Mouse (Mus musculus) myocyte (in vitro differentiated cells): ENCODE data around the gene Pdpk1.

Experiments used
- CEBPB ChIP-seq: IDR thresholded peaks from 2 replicates; pipeline ENCODE4 v1.6.1; 2011; ENCODE audit warnings: mild to moderate bottlenecking, moderate library complexity; ENCODE audit not compliant: poor library complexity, insufficient read depth, severe bottlenecking
- E2F4 ChIP-seq: IDR thresholded peaks from one replicate; pipeline ENCODE4 v1.6.1; 2011; ENCODE audit warnings: mild to moderate bottlenecking, control low read depth, moderate library complexity; ENCODE audit not compliant: insufficient read depth
- MAX ChIP-seq: IDR thresholded peaks from one replicate; pipeline ENCODE4 v1.6.1; 2011; ENCODE audit warnings: low read depth, mild to moderate bottlenecking, control low read depth
- MYOD1 ChIP-seq, 3 experiments: IDR thresholded peaks; one replicate each; pipeline ENCODE4 v1.6.1; 2011; ENCODE audit warnings: control low read depth in 2 of 3, low read depth in 2 of 3, mild to moderate bottlenecking in 2 of 3, moderate library complexity in 1 of 3; ENCODE audit not compliant: insufficient read length in 2 of 3, control insufficient read depth in 1 of 3
- POLR2A ChIP-seq: IDR thresholded peaks from one replicate; pipeline ENCODE4 v1.6.1; 2011; ENCODE audit warnings: low read depth, mild to moderate bottlenecking, control low read depth, moderate library complexity; ENCODE audit not compliant: insufficient read length
- POLR2AphosphoS2 ChIP-seq: IDR thresholded peaks from one replicate; pipeline ENCODE4 v1.6.1; 2011; ENCODE audit warnings: low read depth, control low read depth; ENCODE audit not compliant: insufficient read length
- REST ChIP-seq: IDR thresholded peaks from one replicate; pipeline ENCODE4 v1.6.1; 2011; ENCODE audit warnings: mild to moderate bottlenecking, control low read depth, moderate library complexity; ENCODE audit not compliant: insufficient read depth, insufficient read length
- SRF ChIP-seq: IDR thresholded peaks from one replicate; pipeline ENCODE4 v1.6.1; 2011; ENCODE audit warnings: low read depth; ENCODE audit not compliant: control insufficient read depth, insufficient read length
- TCF12 ChIP-seq: IDR thresholded peaks from one replicate; pipeline ENCODE4 v1.6.1; 2011; ENCODE audit warnings: mild to moderate bottlenecking, control low read depth; ENCODE audit not compliant: poor library complexity, insufficient read depth, severe bottlenecking
- TCF3 ChIP-seq: IDR thresholded peaks from one replicate; pipeline ENCODE4 v1.6.1; 2011; ENCODE audit warnings: low read depth, control low read depth; ENCODE audit not compliant: insufficient read length
- USF1 ChIP-seq: IDR thresholded peaks from one replicate; pipeline ENCODE4 v1.6.1; 2011; ENCODE audit warnings: low read depth, mild to moderate bottlenecking, control low read depth, moderate library complexity

DNA sequence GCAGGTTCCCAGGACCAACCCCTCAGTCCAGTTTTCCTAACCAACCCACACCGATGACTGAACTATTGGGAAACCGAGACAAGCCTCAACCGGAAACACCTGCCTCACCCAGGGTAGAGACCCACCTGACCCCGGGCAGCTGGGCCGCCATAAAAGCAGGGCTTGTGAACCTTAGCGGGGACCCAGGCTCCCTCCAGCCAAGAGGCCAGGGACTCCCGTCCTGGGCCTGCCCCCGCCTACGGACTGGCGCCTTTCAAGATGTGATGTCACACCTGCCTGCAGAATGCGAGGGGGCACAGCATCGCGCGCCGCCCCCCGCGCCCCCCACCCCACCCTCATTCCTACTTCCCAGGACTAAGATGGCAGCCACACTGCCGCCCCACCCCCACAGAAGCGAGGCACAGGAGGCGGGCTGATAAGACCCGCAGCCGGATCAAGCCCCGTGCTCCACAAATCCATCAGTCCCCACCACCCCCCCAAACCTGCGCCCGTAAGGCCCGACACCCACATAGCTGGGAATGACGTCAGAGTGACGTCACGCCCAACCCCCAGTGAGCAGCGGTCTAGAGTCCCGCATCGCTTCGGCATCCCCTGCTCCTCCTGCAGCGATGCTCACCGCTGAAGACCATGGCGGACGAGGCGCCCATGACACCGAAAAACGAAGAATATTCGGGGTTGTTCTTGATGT lies 18.0 kb upstream of the Pdpk1 start:
- TF ChIP-seq REST (no peak), E2F4 (no peak), POLR2A (peak; percentile 57), USF1 (no peak), SRF (no peak), MAX (no peak), MYOD1 (IDR thresholded peaks at IDR 0.05; ENCODE audit: control insufficient read depth in 1 of 3, insufficient read length in 2 of 3, low read depth in 2 of 3) (no peak), TCF12 (no peak), POLR2AphosphoS2 (no peak), CEBPB (no peak), TCF3 (no peak)
